In the genomic region with DNA sequence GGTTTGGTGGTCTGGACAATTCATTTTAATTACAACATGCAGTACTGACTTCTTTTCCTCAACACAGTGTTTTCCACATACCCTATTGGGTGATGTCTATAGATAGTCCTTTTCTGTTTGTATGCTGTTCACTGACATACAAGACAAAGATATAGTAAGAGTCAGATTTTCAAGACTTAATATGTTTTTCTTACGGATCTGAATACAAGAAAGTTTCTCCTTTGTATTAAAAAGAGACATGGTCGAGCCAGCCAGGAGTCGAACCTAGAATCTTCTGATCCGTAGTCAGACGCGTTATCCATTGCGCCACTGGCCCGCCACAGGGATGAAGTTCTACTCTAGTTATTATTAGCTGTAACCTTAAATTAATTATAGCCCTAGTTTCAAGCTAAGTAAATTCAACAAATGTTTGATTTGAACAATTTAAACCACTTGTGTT, we compare ENCODE assay signal across 1 mouse cellular context.
TF ChIP-seq lines count a peak whose summit lies in the region.

No protein-coding gene starts in this region.

TF ChIP-seq in MEL, 35 proteins besides CTCF, POLR2A, EP300 and RAD21:
- peak; percentile 100 for TF ChIP-seq TBP (IDR thresholded peaks at IDR 0.05; ENCODE audit: low read depth, low read length)
- no peak for TF ChIP-seq TAL1 (IDR thresholded peaks at IDR 0.05; ENCODE audit: low read length)
- TF ChIP-seq BHLHE40 (IDR thresholded peaks at IDR 0.05; ENCODE audit: borderline replicate concordance, low read depth, low read length): no peak
- no peak for TF ChIP-seq MYB (IDR thresholded peaks at IDR 0.05; ENCODE audit: low read depth, low read length)
- TF ChIP-seq NELFE (IDR thresholded peaks at IDR 0.05; ENCODE audit: low read depth, low read length): no peak
- TF ChIP-seq GABPA (IDR thresholded peaks at IDR 0.05; ENCODE audit: low read depth, low read length): no peak
- TF ChIP-seq ELF1 (IDR thresholded peaks at IDR 0.05; ENCODE audit: low read depth, low read length): no peak
- TF ChIP-seq USF1 (IDR thresholded peaks at IDR 0.05; ENCODE audit: low read depth, low read length): no peak
- no peak for TF ChIP-seq NRF1 (IDR thresholded peaks at IDR 0.05; ENCODE audit: insufficient read depth, low read depth, low read length, poor library complexity, severe bottlenecking)
- no peak for TF ChIP-seq KAT2A (conservative IDR thresholded peaks at IDR 0.05; ENCODE audit: low read depth, low read length)
- no peak for TF ChIP-seq MYC (IDR thresholded peaks at IDR 0.05; ENCODE audit: low read depth, low read length)
- no peak for TF ChIP-seq MAZ (IDR thresholded peaks at IDR 0.05; ENCODE audit: low read depth, low read length)
- no peak for TF ChIP-seq ZNF384 (IDR thresholded peaks at IDR 0.05; ENCODE audit: low read depth, low read length)
- no peak for TF ChIP-seq MAFK (IDR thresholded peaks at IDR 0.05; ENCODE audit: borderline replicate concordance, low read depth, low read length)
- TF ChIP-seq GATA1 (IDR thresholded peaks at IDR 0.05; ENCODE audit: low read depth, low read length): peak; percentile 23; the same call in 1 of the 2 replicates
- TF ChIP-seq E2F4 (IDR thresholded peaks at IDR 0.05; ENCODE audit: borderline replicate concordance, low read depth, low read length): no peak
